Mouse (Mus musculus) embryonic facial prominence, embryonic 13.5 days (tissue): Measurements from ENCODE around the gene Plcb1. TPM values are rescaled to one million over a fixed set of nuclear protein-coding genes. Genes with fewer than 3 reads are reported as not detected.

Experiments
- ATAC-seq: fragments of 200-750 bp; cut with Nextera tagmentation; 2 replicates; pipeline ENCODE4 v1.8.0; 2017; ENCODE audit warnings: low read depth; ENCODE audit not compliant: insufficient number of reproducible peaks, insufficient read depth, low FRiP score, low TSS enrichment
- H3K27ac ChIP-seq: fragments of 300-500 bp; sonication (generic); 2 replicates; pipeline ENCODE4 v1.5.1; 2015; ENCODE audit warnings: moderate library complexity, mild to moderate bottlenecking, inconsistent platforms
- H3K27me3 ChIP-seq: fragments of 300-500 bp; sonication (generic); 2 replicates; pipeline ENCODE4 v1.6.1; 2015; ENCODE audit warnings: mild to moderate bottlenecking, inconsistent platforms
- H3K36me3 ChIP-seq: fragments of 300-500 bp; sonication (generic); 2 replicates; pipeline ENCODE4 v1.6.1; 2015; ENCODE audit warnings: mild to moderate bottlenecking, inconsistent platforms
- H3K4me1 ChIP-seq: fragments of 300-500 bp; sonication (generic); 2 replicates; pipeline ENCODE4 v1.6.1; 2015; ENCODE audit warnings: inconsistent platforms
- H3K4me2 ChIP-seq: fragments of 300-500 bp; sonication (generic); 2 replicates; pipeline ENCODE4 v1.6.1; 2015; ENCODE audit warnings: moderate library complexity, mild to moderate bottlenecking, inconsistent platforms
- H3K4me3 ChIP-seq: fragments of 300-500 bp; sonication (generic); 2 replicates; pipeline ENCODE4 v1.5.1; 2015; ENCODE audit warnings: mild to moderate bottlenecking, inconsistent platforms
- H3K9ac ChIP-seq: fragments of 300-500 bp; sonication (generic); 2 replicates; pipeline ENCODE4 v1.6.1; 2015; ENCODE audit warnings: mild to moderate bottlenecking, inconsistent platforms
- H3K9me3 ChIP-seq: fragments of 300-500 bp; sonication (generic); 2 replicates; pipeline ENCODE4 v1.6.1; 2016; ENCODE audit warnings: inconsistent platforms
- WGBS: fragments of 180-500 bp; shearing (Covaris S2); methylation state at CpG from one replicate; pipeline ENCODE4 v1.1.7; 2015; ENCODE audit warnings: mixed read lengths; 5-methylcytosine and 5-hydroxymethylcytosine counted together
- polyA plus RNA-seq: library from polyadenylated mRNA; unstranded; fragments of >200 nt; fragmentation: Nextera tagmentation; extraction: Ambion mirVana; gene quantifications from 2 replicates; pipeline ENCODE4 v1.2.1, GENCODE M21; 2015

The Plcb1 gene
- polyA plus RNA-seq, 1 experiment from 2014 or later, result 18.3 TPM

- Histone ChIP-seq H3K27ac (no peak overlapping the region), H3K36me3 (no peaks in the 10 kb centered on the region), H3K9me3 (no peaks in the 10 kb centered on the region), H3K4me1 (no peaks in the 10 kb centered on the region), H3K4me3 (no peak overlapping the region), H3K27me3 (no peaks in the 10 kb centered on the region), H3K9ac (no peak overlapping the region), H3K4me2 (no peak overlapping the region)
- ATAC-seq, result no peak
- 85% methylated on average over 9 of the region's 9 CpGs for WGBS
These were observed 134.9 kb downstream of the Plcb1 start for GRCm38 (mm10) chr2:134920611-134921280.

GRCm38 (mm10) chr2:134922636-134923375 is 136.9 kb downstream of the Plcb1 start:
- H3K4me2 ChIP-seq, result no peak overlapping the region
- no peaks in the 10 kb centered on the region for H3K9me3 ChIP-seq
- no peak for ATAC-seq
- no peaks in the 10 kb centered on the region for H3K27me3 ChIP-seq
- no peak overlapping the region for H3K27ac ChIP-seq
- no peaks in the 10 kb centered on the region for H3K36me3 ChIP-seq
- no peak overlapping the region for H3K4me3 ChIP-seq
- 0 out of 2 replicates have a peak, but pooled peaks cover 7% of the 10 kb centered on the region for H3K4me1 ChIP-seq
- WGBS, result 83% methylated on average over 10 of the region's 10 CpGs
- H3K9ac ChIP-seq, result no peak overlapping the region

GRCm38 (mm10) chr2:134924143-134924655 is 138.3 kb downstream of the Plcb1 start:
- Histone ChIP-seq H3K4me2 (no peak overlapping the region), H3K36me3 (no peaks in the 10 kb centered on the region), H3K9ac (no peak overlapping the region), H3K27me3 (no peaks in the 10 kb centered on the region), H3K9me3 (no peaks in the 10 kb centered on the region), H3K27ac (no peak overlapping the region), H3K4me3 (no peak overlapping the region), H3K4me1 (0 out of 2 replicates have a peak, but pooled peaks cover 7% of the 10 kb centered on the region)
- ATAC-seq, result no peak
- 91% methylated on average over 4 of the region's 4 CpGs for WGBS

- H3K27me3 ChIP-seq, result no peaks in the 10 kb centered on the region
- 80% methylated on average over 1 of the region's 1 CpGs for WGBS
- no peak overlapping the region for H3K9ac ChIP-seq
- H3K27ac ChIP-seq, result no peak overlapping the region
- H3K36me3 ChIP-seq, result no peaks in the 10 kb centered on the region
- ATAC-seq, result no peak
- no peak overlapping the region for H3K4me2 ChIP-seq
- no peaks in the 10 kb centered on the region for H3K9me3 ChIP-seq
- H3K4me3 ChIP-seq, result no peak overlapping the region
- 0 out of 2 replicates have a peak, but pooled peaks cover 15% of the 10 kb centered on the region for H3K4me1 ChIP-seq
These were observed 140.4 kb downstream of the Plcb1 start for GRCm38 (mm10) chr2:134926266-134926665.

- Histone ChIP-seq H3K4me2 (no peak overlapping the region), H3K9ac (no peak overlapping the region), H3K27me3 (no peaks in the 10 kb centered on the region), H3K36me3 (no peaks in the 10 kb centered on the region), H3K4me1 (0 out of 2 replicates have a peak, but pooled peaks cover 15% of the 10 kb centered on the region), H3K4me3 (no peak overlapping the region), H3K9me3 (no peaks in the 10 kb centered on the region), H3K27ac (no peak overlapping the region)
- 36% methylated on average over 5 of the region's 5 CpGs for WGBS
- ATAC-seq, result no peak
These were observed 141.2 kb downstream of the Plcb1 start for GRCm38 (mm10) chr2:134927072-134927471.

- Histone ChIP-seq H3K36me3 (no peaks in the 10 kb centered on the region), H3K4me2 (no peak overlapping the region), H3K9me3 (no peaks in the 10 kb centered on the region), H3K4me1 (0 out of 2 replicates have a peak, but pooled peaks cover 15% of the 10 kb centered on the region), H3K4me3 (no peak overlapping the region), H3K9ac (no peak overlapping the region), H3K27me3 (no peaks in the 10 kb centered on the region), H3K27ac (no peak overlapping the region)
- no peak for ATAC-seq
These were observed 143.6 kb downstream of the Plcb1 start for GRCm38 (mm10) chr2:134929452-134929851.

GRCm38 (mm10) chr2:134930961-134931360 is 145.1 kb downstream of the Plcb1 start:
- ATAC-seq, result no peak
- Histone ChIP-seq H3K27ac (no peak overlapping the region), H3K4me1 (peaks cover 15% of the 10 kb centered on the region; the same call in 1 of the 2 replicates), H3K36me3 (no peaks in the 10 kb centered on the region), H3K4me2 (no peak overlapping the region), H3K9ac (no peak overlapping the region), H3K27me3 (no peaks in the 10 kb centered on the region), H3K4me3 (no peak overlapping the region), H3K9me3 (no peaks in the 10 kb centered on the region)
- WGBS, result 62% methylated on average over 4 of the region's 4 CpGs

- WGBS, result 76% methylated on average over 5 of the region's 5 CpGs
- H3K27ac ChIP-seq, result no peak overlapping the region
- H3K9ac ChIP-seq, result no peak overlapping the region
- ATAC-seq, result no peak
- H3K4me1 ChIP-seq, result peaks cover 14% of the 10 kb centered on the region; the same call in 1 of the 2 replicates
- no peaks in the 10 kb centered on the region for H3K27me3 ChIP-seq
- no peaks in the 10 kb centered on the region for H3K9me3 ChIP-seq
- no peaks in the 10 kb centered on the region for H3K36me3 ChIP-seq
- no peak overlapping the region for H3K4me2 ChIP-seq
- no peak overlapping the region for H3K4me3 ChIP-seq
These were observed 146.0 kb downstream of the Plcb1 start for GRCm38 (mm10) chr2:134931756-134932421.

GRCm38 (mm10) chr2:134935469-134935868 is 149.6 kb downstream of the Plcb1 start:
- no peak overlapping the region for H3K27ac ChIP-seq

GRCm38 (mm10) chr2:134935970-134936649 is 150.2 kb downstream of the Plcb1 start:
- Histone ChIP-seq H3K9me3 (no peaks in the 10 kb centered on the region), H3K36me3 (no peaks in the 10 kb centered on the region), H3K4me2 (no peak overlapping the region), H3K27me3 (no peaks in the 10 kb centered on the region), H3K9ac (no peak overlapping the region), H3K4me3 (no peak overlapping the region), H3K4me1 (peaks cover 11% of the 10 kb centered on the region), H3K27ac (no peak overlapping the region)
- no peak for ATAC-seq
- 79% methylated on average over 6 of the region's 6 CpGs for WGBS

More at GRCm38 (mm10) chr2:134935469-134935868, 149.6 kb downstream of the Plcb1 start:
- Histone ChIP-seq H3K9ac (no peak overlapping the region), H3K4me1 (peaks cover 18% of the 10 kb centered on the region), H3K36me3 (no peaks in the 10 kb centered on the region), H3K4me3 (no peak overlapping the region), H3K4me2 (no peak overlapping the region), H3K27me3 (no peaks in the 10 kb centered on the region), H3K9me3 (no peaks in the 10 kb centered on the region)
- WGBS, result 77% methylated on average over 2 of the region's 2 CpGs
- ATAC-seq, result no peak

GRCm38 (mm10) chr2:134937666-134938065 is 151.8 kb downstream of the Plcb1 start:
- no peaks in the 10 kb centered on the region for H3K27me3 ChIP-seq
- no peaks in the 10 kb centered on the region for H3K9me3 ChIP-seq
- no peak for ATAC-seq
- peaks cover 10% of the 10 kb centered on the region for H3K4me1 ChIP-seq
- no peak overlapping the region for H3K27ac ChIP-seq
- no peak overlapping the region for H3K4me2 ChIP-seq
- WGBS, result 27% methylated on average over 1 of the region's 1 CpGs
- no peak overlapping the region for H3K4me3 ChIP-seq
- no peaks in the 10 kb centered on the region for H3K36me3 ChIP-seq
- no peak overlapping the region for H3K9ac ChIP-seq
